Mouse (Mus musculus): Measurements from ENCODE around the gene Cisd3.
"Not testable (repeated sequence)": the region's sequence is repeated elsewhere in the genome, so short reads cannot be mapped to it uniquely, and the experiment has no call there.

Gene Cisd3

GRCm38 (mm10) chr11:97711200-97711900, 25.7 kb downstream of the Cisd3 start:
- DNase-seq (ENCODE audit: low read depth, low spot score), result no peak

- DNase-seq (ENCODE audit: low read depth, low spot score), result no peak
Observed at GRCm38 (mm10) chr11:97712286-97712685, 26.7 kb downstream of the Cisd3 start.

- DNase-seq (ENCODE audit: low read depth, low spot score), result no peak
Observed at GRCm38 (mm10) chr11:97713896-97714295, 28.3 kb downstream of the Cisd3 start.

GRCm38 (mm10) chr11:97714356-97714755, 28.7 kb downstream of the Cisd3 start:
- no peak for DNase-seq (ENCODE audit: low read depth, low spot score)

- DNase-seq (ENCODE audit: low read depth, low spot score), result no peak
Observed at GRCm38 (mm10) chr11:97714784-97715760, 29.4 kb downstream of the Cisd3 start.

- DNase-seq (ENCODE audit: low read depth, low spot score), result no peak
Observed at GRCm38 (mm10) chr11:97716021-97716420, 30.4 kb downstream of the Cisd3 start.

- DNase-seq (ENCODE audit: low read depth, low spot score), result no peak
Observed at GRCm38 (mm10) chr11:97717369-97718280, 32.0 kb downstream of the Cisd3 start.

- DNase-seq (ENCODE audit: low read depth, low spot score), result no peak
Observed at GRCm38 (mm10) chr11:97718281-97718860, 32.7 kb downstream of the Cisd3 start.

- DNase-seq (ENCODE audit: low read depth, low spot score), result no peak
Observed at GRCm38 (mm10) chr11:97719041-97719440, 33.4 kb downstream of the Cisd3 start.

- DNase-seq (ENCODE audit: low read depth, low spot score), result no peak
Observed at GRCm38 (mm10) chr11:97721338-97721737, 35.7 kb downstream of the Cisd3 start.

GRCm38 (mm10) chr11:97723709-97724108, 38.1 kb downstream of the Cisd3 start:
- no peak for DNase-seq (ENCODE audit: low read depth, low spot score)

- DNase-seq (ENCODE audit: low read depth, low spot score), result no peak
Observed at GRCm38 (mm10) chr11:97728311-97728710, 42.7 kb downstream of the Cisd3 start.

- DNase-seq (ENCODE audit: low read depth, low spot score), result no peak
Observed at GRCm38 (mm10) chr11:97728730-97729129, 43.1 kb downstream of the Cisd3 start.

GRCm38 (mm10) chr11:97733689-97734088, 48.1 kb downstream of the Cisd3 start:
- DNase-seq (ENCODE audit: low read depth, low spot score), result no peak

- DNase-seq (ENCODE audit: low read depth, low spot score), result not testable (repeated sequence)
Observed at GRCm38 (mm10) chr11:97734810-97735209, 49.2 kb downstream of the Cisd3 start.

- DNase-seq (ENCODE audit: low read depth, low spot score), result no peak
Observed at GRCm38 (mm10) chr11:97736645-97737044, 51.0 kb downstream of the Cisd3 start.

- no peak for DNase-seq (ENCODE audit: low read depth, low spot score)
Observed at GRCm38 (mm10) chr11:97737600-97737999, 52.0 kb downstream of the Cisd3 start.
